Mouse (Mus musculus): ENCODE results near the gene Pkn1.

GRCm38 (mm10) chr8:83616625-83617024 is 82.4 kb downstream of the Pkn1 start:
- TF ChIP-seq EP300 (IDR thresholded peaks at IDR 0.05; ENCODE audit: low read depth) (no peak), CTCF (IDR thresholded peaks at IDR 0.05; ENCODE audit: low read depth) (no peak)
